Mouse (Mus musculus): Measurements from ENCODE around the gene Sash3. TPM values are rescaled to one million over a fixed set of nuclear protein-coding genes. Genes with fewer than 3 reads are reported as not detected.

Gene Sash3
- 1.3 and 1.5 TPM in 2 replicates for polyA plus RNA-seq (2014; fragmentation: Nextera tagmentation; extraction: Ambion mirVana)

GRCm38 (mm10) chrX:48146262-48146661 is at the start of gene Sash3:
TSS of gene Sash3 (plus strand) at chrX:48146436.
- no peak within 1 kb of the TSS for H3K9ac ChIP-seq (ENCODE audit: low read length)
- H3K9me3 ChIP-seq (ENCODE audit: control insufficient read depth, low read length) = no peaks in the 10 kb centered on the region
- H3K4me2 ChIP-seq (ENCODE audit: low read depth, severe bottlenecking) = no peak within 1 kb of the TSS
- no peak within 1 kb of the TSS for H3K27ac ChIP-seq (replicated peaks; ENCODE audit: low read depth, low read length)
- H3K4me3 ChIP-seq (ENCODE audit: low read depth, low read length) = no peak within 1 kb of the TSS
- ATAC-seq (ENCODE audit: insufficient number of reproducible peaks, low FRiP score, low TSS enrichment, low read depth) (no peak), DNase-seq (ENCODE audit: low spot score) (no peak)
- H3K27me3 ChIP-seq (ENCODE audit: control insufficient read depth, insufficient read depth, low read length) = no peaks in the 10 kb centered on the region
- H3K4me1 ChIP-seq (ENCODE audit: control insufficient read depth, insufficient read depth, low read length) = no peaks in the 10 kb centered on the region
- H3K36me3 ChIP-seq (ENCODE audit: control insufficient read depth, insufficient read depth, low read length) = no peaks in the 10 kb centered on the region
- 92% methylated on average over 4 of the region's 4 CpGs for WGBS

- Histone ChIP-seq H3K27me3 (ENCODE audit: control insufficient read depth, insufficient read depth, low read length) (no peaks in the 10 kb centered on the region), H3K4me2 (ENCODE audit: low read depth, severe bottlenecking) (no peak overlapping the region), H3K27ac (replicated peaks; ENCODE audit: low read depth, low read length) (no peak overlapping the region), H3K4me1 (ENCODE audit: control insufficient read depth, insufficient read depth, low read length) (no peaks in the 10 kb centered on the region), H3K9me3 (ENCODE audit: control insufficient read depth, low read length) (no peaks in the 10 kb centered on the region), H3K36me3 (ENCODE audit: control insufficient read depth, insufficient read depth, low read length) (no peaks in the 10 kb centered on the region), H3K4me3 (ENCODE audit: low read depth, low read length) (no peak overlapping the region), H3K9ac (ENCODE audit: low read length) (no peak overlapping the region)
- WGBS = 53% methylated on average over 8 of the region's 8 CpGs
- DNase-seq (ENCODE audit: low spot score) (no peak), ATAC-seq (ENCODE audit: insufficient number of reproducible peaks, low FRiP score, low TSS enrichment, low read depth) (no peak)
These were observed 49.7 kb upstream of the Sash3 start for GRCm38 (mm10) chrX:48096580-48096979.

- Histone ChIP-seq H3K4me3 (ENCODE audit: low read depth, low read length) (no peak overlapping the region), H3K36me3 (ENCODE audit: control insufficient read depth, insufficient read depth, low read length) (no peaks in the 10 kb centered on the region), H3K27me3 (ENCODE audit: control insufficient read depth, insufficient read depth, low read length) (no peaks in the 10 kb centered on the region), H3K27ac (replicated peaks; ENCODE audit: low read depth, low read length) (no peak overlapping the region), H3K4me1 (ENCODE audit: control insufficient read depth, insufficient read depth, low read length) (no peaks in the 10 kb centered on the region), H3K9ac (ENCODE audit: low read length) (no peak overlapping the region), H3K4me2 (ENCODE audit: low read depth, severe bottlenecking) (no peak overlapping the region), H3K9me3 (ENCODE audit: control insufficient read depth, low read length) (no peaks in the 10 kb centered on the region)
- DNase-seq (ENCODE audit: low spot score) (no peak), ATAC-seq (ENCODE audit: insufficient number of reproducible peaks, low FRiP score, low TSS enrichment, low read depth) (no peak)
- 85% methylated on average over 9 of the region's 9 CpGs for WGBS
These were observed 47.6 kb upstream of the Sash3 start for GRCm38 (mm10) chrX:48098470-48099129.

GRCm38 (mm10) chrX:48099871-48100270 is 46.4 kb upstream of the Sash3 start:
- ATAC-seq (ENCODE audit: insufficient number of reproducible peaks, low FRiP score, low TSS enrichment, low read depth) = no peak
- Histone ChIP-seq H3K4me1 (ENCODE audit: control insufficient read depth, insufficient read depth, low read length) (no peaks in the 10 kb centered on the region), H3K27me3 (ENCODE audit: control insufficient read depth, insufficient read depth, low read length) (no peaks in the 10 kb centered on the region), H3K9me3 (ENCODE audit: control insufficient read depth, low read length) (no peaks in the 10 kb centered on the region), H3K4me3 (ENCODE audit: low read depth, low read length) (no peak overlapping the region), H3K4me2 (ENCODE audit: low read depth, severe bottlenecking) (no peak overlapping the region), H3K9ac (ENCODE audit: low read length) (no peak overlapping the region), H3K36me3 (ENCODE audit: control insufficient read depth, insufficient read depth, low read length) (no peaks in the 10 kb centered on the region), H3K27ac (replicated peaks; ENCODE audit: low read depth, low read length) (no peak overlapping the region)
- WGBS = 31% methylated on average over 1 of the region's 1 CpGs
- DNase-seq (ENCODE audit: low spot score) = no peak

GRCm38 (mm10) chrX:48103256-48103655 is 43.0 kb upstream of the Sash3 start:
- Histone ChIP-seq H3K9me3 (ENCODE audit: control insufficient read depth, low read length) (no peaks in the 10 kb centered on the region), H3K4me3 (ENCODE audit: low read depth, low read length) (no peak overlapping the region), H3K4me2 (ENCODE audit: low read depth, severe bottlenecking) (no peak overlapping the region), H3K36me3 (ENCODE audit: control insufficient read depth, insufficient read depth, low read length) (no peaks in the 10 kb centered on the region), H3K9ac (ENCODE audit: low read length) (no peak overlapping the region), H3K27ac (replicated peaks; ENCODE audit: low read depth, low read length) (no peak overlapping the region), H3K4me1 (ENCODE audit: control insufficient read depth, insufficient read depth, low read length) (no peaks in the 10 kb centered on the region), H3K27me3 (ENCODE audit: control insufficient read depth, insufficient read depth, low read length) (no peaks in the 10 kb centered on the region)
- no peak for ATAC-seq (ENCODE audit: insufficient number of reproducible peaks, low FRiP score, low TSS enrichment, low read depth)
- DNase-seq (ENCODE audit: low spot score) = no peak
- 88% methylated on average over 3 of the region's 3 CpGs for WGBS

GRCm38 (mm10) chrX:48104736-48105441 is 41.3 kb upstream of the Sash3 start:
- Histone ChIP-seq H3K9me3 (ENCODE audit: control insufficient read depth, low read length) (no peaks in the 10 kb centered on the region), H3K4me1 (ENCODE audit: control insufficient read depth, insufficient read depth, low read length) (no peaks in the 10 kb centered on the region), H3K4me3 (ENCODE audit: low read depth, low read length) (no peak overlapping the region), H3K27ac (replicated peaks; ENCODE audit: low read depth, low read length) (no peak overlapping the region), H3K9ac (ENCODE audit: low read length) (no peak overlapping the region), H3K4me2 (ENCODE audit: low read depth, severe bottlenecking) (no peak overlapping the region), H3K27me3 (ENCODE audit: control insufficient read depth, insufficient read depth, low read length) (no peaks in the 10 kb centered on the region), H3K36me3 (ENCODE audit: control insufficient read depth, insufficient read depth, low read length) (no peaks in the 10 kb centered on the region)
- WGBS = 80% methylated on average over 7 of the region's 7 CpGs
- ATAC-seq (ENCODE audit: insufficient number of reproducible peaks, low FRiP score, low TSS enrichment, low read depth) = no peak
- no peak for DNase-seq (ENCODE audit: low spot score)

GRCm38 (mm10) chrX:48106226-48106625 is 40.0 kb upstream of the Sash3 start:
- 92% methylated on average over 3 of the region's 3 CpGs for WGBS
- DNase-seq (ENCODE audit: low spot score) (no peak), ATAC-seq (ENCODE audit: insufficient number of reproducible peaks, low FRiP score, low TSS enrichment, low read depth) (no peak)
- H3K4me2 ChIP-seq (ENCODE audit: low read depth, severe bottlenecking) = no peak overlapping the region
- H3K9ac ChIP-seq (ENCODE audit: low read length) = no peak overlapping the region
- H3K4me1 ChIP-seq (ENCODE audit: control insufficient read depth, insufficient read depth, low read length) = no peaks in the 10 kb centered on the region
- no peaks in the 10 kb centered on the region for H3K27me3 ChIP-seq (ENCODE audit: control insufficient read depth, insufficient read depth, low read length)
- H3K27ac ChIP-seq (replicated peaks; ENCODE audit: low read depth, low read length) = no peak overlapping the region
- H3K36me3 ChIP-seq (ENCODE audit: control insufficient read depth, insufficient read depth, low read length) = no peaks in the 10 kb centered on the region
- H3K9me3 ChIP-seq (ENCODE audit: control insufficient read depth, low read length) = no peaks in the 10 kb centered on the region
- H3K4me3 ChIP-seq (ENCODE audit: low read depth, low read length) = no peak overlapping the region

- Histone ChIP-seq H3K9ac (ENCODE audit: low read length) (no peak within 1 kb of the TSS), H3K4me3 (ENCODE audit: low read depth, low read length) (no peak within 1 kb of the TSS), H3K4me2 (ENCODE audit: low read depth, severe bottlenecking) (no peak within 1 kb of the TSS), H3K36me3 (ENCODE audit: control insufficient read depth, insufficient read depth, low read length) (no peaks in the 10 kb centered on the region), H3K27me3 (ENCODE audit: control insufficient read depth, insufficient read depth, low read length) (no peaks in the 10 kb centered on the region), H3K27ac (replicated peaks; ENCODE audit: low read depth, low read length) (peak within 1 kb of the TSS; percentile 39; the same call in 1 of the 2 replicates), H3K4me1 (ENCODE audit: control insufficient read depth, insufficient read depth, low read length) (no peaks in the 10 kb centered on the region), H3K9me3 (ENCODE audit: control insufficient read depth, low read length) (no peaks in the 10 kb centered on the region)
- peak; percentile 81 for ATAC-seq (ENCODE audit: insufficient number of reproducible peaks, low FRiP score, low TSS enrichment, low read depth)
- peak; percentile 54 for DNase-seq (ENCODE audit: low spot score)
- WGBS = 42% methylated on average over 6 of the region's 6 CpGs
These were observed 37.6 kb upstream of the Sash3 start, which contains the start of gene Xpnpep2 for GRCm38 (mm10) chrX:48108394-48109315. TSS of gene Xpnpep2 (plus strand) at chrX:48108725.
